Mouse (Mus musculus) forebrain, embryonic 13.5 days (tissue): ENCODE data around the gene Cadm1. TPM values are rescaled to one million over a fixed set of nuclear protein-coding genes. Genes with fewer than 3 reads are reported as not detected.

Experiments used
- ATAC-seq: fragments of 200-750 bp; cut with Nextera tagmentation; 2 replicates; pipeline ENCODE4 v1.8.0; 2017
- H3K27ac ChIP-seq: fragments of 300-500 bp; sonication (generic); 2 replicates; pipeline ENCODE4 v1.5.1; 2015; ENCODE audit warnings: inconsistent platforms, mild to moderate bottlenecking, moderate library complexity
- H3K27me3 ChIP-seq: fragments of 300-500 bp; sonication (generic); 2 replicates; pipeline ENCODE4 v1.6.1; 2015; ENCODE audit warnings: mild to moderate bottlenecking, inconsistent platforms
- H3K36me3 ChIP-seq: fragments of 300-500 bp; sonication (generic); 2 replicates; pipeline ENCODE4 v1.6.1; 2015; ENCODE audit warnings: mild to moderate bottlenecking, inconsistent platforms; ENCODE audit not compliant: poor library complexity, severe bottlenecking
- H3K4me1 ChIP-seq: fragments of 300-500 bp; sonication (generic); 2 replicates; pipeline ENCODE4 v1.6.1; 2015; ENCODE audit warnings: inconsistent platforms
- H3K4me2 ChIP-seq: fragments of 300-500 bp; sonication (generic); 2 replicates; pipeline ENCODE4 v1.6.1; 2015; ENCODE audit warnings: inconsistent platforms, mild to moderate bottlenecking, moderate library complexity
- H3K4me3 ChIP-seq: fragments of 300-500 bp; sonication (generic); 2 replicates; pipeline ENCODE4 v1.5.1; 2015; ENCODE audit warnings: mild to moderate bottlenecking, inconsistent platforms
- H3K9ac ChIP-seq: fragments of 300-500 bp; sonication (generic); 2 replicates; pipeline ENCODE4 v1.6.1; 2015; ENCODE audit warnings: mild to moderate bottlenecking, inconsistent platforms
- H3K9me3 ChIP-seq: fragments of 300-500 bp; sonication (generic); replicated peaks from 2 replicates; pipeline ENCODE4 v1.6.1; 2016; ENCODE audit warnings: inconsistent platforms
- WGBS: fragments of 180-500 bp; shearing (Covaris S2); methylation state at CpG from one replicate; pipeline ENCODE4 v1.1.7; 2015; 5-methylcytosine and 5-hydroxymethylcytosine counted together
- polyA plus RNA-seq: library from polyadenylated mRNA; unstranded; fragments of >200 nt; fragmentation: Nextera tagmentation; extraction: Ambion mirVana; gene quantifications from 2 replicates; pipeline ENCODE4 v1.2.1, GENCODE M21; 2015

Gene Cadm1
- polyA plus RNA-seq, 1 experiment from 2014 or later, result 140 TPM

GRCm38 (mm10) chr9:47900734-47901133 is 370.8 kb downstream of the Cadm1 start:
- no peak overlapping the region for H3K4me3 ChIP-seq
- peak overlapping the region; percentile 1; the same call in 1 of the 2 replicates for H3K27ac ChIP-seq
- peak; percentile 76 for ATAC-seq
- H3K9me3 ChIP-seq, result no peaks in the 10 kb centered on the region
- H3K4me1 ChIP-seq, result peaks cover 47% of the 10 kb centered on the region
- H3K27me3 ChIP-seq, result peaks cover 90% of the 10 kb centered on the region
- peak overlapping the region; percentile 24 for H3K4me2 ChIP-seq
- 13% methylated on average over 10 of the region's 10 CpGs for WGBS
- H3K9ac ChIP-seq, result no peak overlapping the region
- H3K36me3 ChIP-seq, result no peaks in the 10 kb centered on the region

- WGBS, result 51% methylated on average over 7 of the region's 7 CpGs
- Histone ChIP-seq H3K9me3 (no peaks in the 10 kb centered on the region), H3K4me2 (no peak overlapping the region), H3K9ac (no peak overlapping the region), H3K4me3 (no peak overlapping the region), H3K36me3 (no peaks in the 10 kb centered on the region), H3K27me3 (peaks cover 91% of the 10 kb centered on the region), H3K4me1 (peaks cover 48% of the 10 kb centered on the region), H3K27ac (no peak overlapping the region)
- no peak for ATAC-seq
Observed at GRCm38 (mm10) chr9:47903661-47904060, 373.7 kb downstream of the Cadm1 start.

GRCm38 (mm10) chr9:47904339-47904922 is 374.5 kb downstream of the Cadm1 start:
- Histone ChIP-seq H3K4me3 (no peak overlapping the region), H3K4me2 (no peak overlapping the region), H3K9ac (no peak overlapping the region), H3K36me3 (no peaks in the 10 kb centered on the region), H3K27me3 (peaks cover 93% of the 10 kb centered on the region), H3K27ac (0 out of 2 replicates have a peak overlapping the region, but pooled peaks have one; percentile 19), H3K9me3 (no peaks in the 10 kb centered on the region), H3K4me1 (peaks cover 56% of the 10 kb centered on the region)
- peak; percentile 85 for ATAC-seq
- WGBS, result 3% methylated on average over 2 of the region's 2 CpGs

- Histone ChIP-seq H3K9ac (no peak overlapping the region), H3K9me3 (no peaks in the 10 kb centered on the region), H3K4me2 (no peak overlapping the region), H3K4me1 (peaks cover 57% of the 10 kb centered on the region), H3K27ac (no peak overlapping the region), H3K4me3 (no peak overlapping the region), H3K27me3 (peaks cover 95% of the 10 kb centered on the region), H3K36me3 (no peaks in the 10 kb centered on the region)
- no peak for ATAC-seq
- WGBS, result 71% methylated on average over 6 of the region's 6 CpGs
Observed at GRCm38 (mm10) chr9:47906521-47906920, 376.5 kb downstream of the Cadm1 start.
